Mouse (Mus musculus) cerebellum, adult 18-20 months (tissue): ENCODE results near the gene Ehbp1l1.

Source experiments
- DNase-seq, 2 experiments: peaks; one replicate each; pipeline ENCODE4 v3.0.0; 2021

Ehbp1l1 gene

DNA sequence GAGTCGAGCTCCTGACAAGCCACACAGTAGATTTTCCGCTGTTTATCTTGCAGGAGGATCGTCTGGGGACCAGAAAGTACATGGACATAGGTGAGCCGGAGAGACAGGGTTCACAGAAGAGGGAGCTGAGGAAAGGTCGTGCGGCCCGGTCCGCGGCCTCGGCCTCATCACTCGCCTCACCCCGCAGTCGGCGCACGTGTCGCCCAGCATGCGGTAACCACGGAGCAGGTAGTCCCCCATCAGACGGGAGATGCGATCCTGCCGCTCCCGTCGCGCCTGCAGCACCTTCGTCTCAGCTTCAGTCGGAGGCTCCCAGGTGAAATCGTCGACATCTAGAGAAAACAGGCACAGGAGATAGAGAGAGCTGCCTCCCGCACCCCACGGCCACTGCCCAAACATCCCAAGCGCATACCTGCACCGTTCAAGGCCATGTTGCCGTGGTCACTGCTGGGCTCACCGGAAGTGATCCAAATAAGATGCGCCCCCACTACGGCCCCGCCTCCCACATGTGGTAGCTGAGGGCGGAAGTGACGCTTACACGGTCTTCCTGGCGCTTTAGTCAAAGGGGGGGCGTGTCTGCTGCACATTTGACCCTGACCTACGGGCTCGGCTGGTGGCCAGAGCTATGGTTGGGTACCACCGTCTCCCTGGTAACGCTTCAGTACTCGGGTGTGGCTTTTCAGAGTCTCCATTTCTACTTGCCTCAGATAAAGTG lies 5.3 kb upstream of the Ehbp1l1 start:
- DNase-seq: peak; percentile 93 to 95

DNA sequence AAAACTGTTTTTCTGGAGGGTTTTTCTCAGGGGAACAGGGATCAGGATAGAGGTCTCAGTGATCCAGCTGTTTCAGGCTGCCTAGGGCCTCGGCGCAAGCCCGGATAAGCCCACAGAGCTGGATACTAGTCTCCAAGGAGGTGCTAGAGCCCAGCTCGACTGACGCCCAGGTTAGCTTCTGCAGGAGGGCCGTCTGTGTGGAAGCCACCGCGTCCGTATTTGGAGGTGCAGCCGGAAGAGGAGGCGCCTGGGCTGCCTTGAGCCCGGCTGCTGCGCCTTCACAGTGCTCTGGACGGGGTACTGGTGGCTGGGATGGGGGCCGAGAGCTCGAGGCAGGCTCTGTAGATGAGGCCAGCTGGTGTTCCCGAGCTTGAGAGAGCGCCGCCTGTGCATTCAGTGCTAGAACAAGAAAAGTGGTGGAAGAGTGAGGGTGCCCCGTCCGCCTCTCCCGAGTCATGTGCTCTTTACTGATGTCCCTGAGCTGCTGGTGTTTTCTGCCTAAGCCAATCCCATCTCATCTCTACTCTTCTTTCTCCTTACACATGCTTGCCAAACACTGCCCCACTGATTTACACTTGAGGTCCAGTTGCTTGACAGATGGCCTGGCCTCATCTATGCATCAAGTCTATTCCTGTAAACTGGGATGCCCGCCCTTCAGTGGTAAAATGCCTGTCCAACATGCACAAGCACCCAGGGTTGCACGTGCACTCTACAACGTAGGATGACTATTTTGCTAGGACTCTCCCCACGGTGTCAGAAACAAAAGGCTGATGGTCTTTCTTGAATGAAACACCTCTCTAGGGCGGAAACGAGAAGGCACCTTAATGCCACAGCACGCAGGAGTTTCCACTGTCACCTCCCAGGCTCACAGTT lies 4.4 kb upstream of the Ehbp1l1 start:
- peak; percentile 62 to 69 for DNase-seq

GRCm38 (mm10) chr19:5729444-5729815 lies 3.3 kb upstream of the Ehbp1l1 start, which contains the start of gene Fam89b:
Fam89b (minus strand) TSS chr19:5729653.
- DNase-seq: peak; percentile 85 to 90

- peak; percentile 53 to 68 for DNase-seq
Observed at GRCm38 (mm10) chr19:5728631-5729443, 2.7 kb upstream of the Ehbp1l1 start.

DNA sequence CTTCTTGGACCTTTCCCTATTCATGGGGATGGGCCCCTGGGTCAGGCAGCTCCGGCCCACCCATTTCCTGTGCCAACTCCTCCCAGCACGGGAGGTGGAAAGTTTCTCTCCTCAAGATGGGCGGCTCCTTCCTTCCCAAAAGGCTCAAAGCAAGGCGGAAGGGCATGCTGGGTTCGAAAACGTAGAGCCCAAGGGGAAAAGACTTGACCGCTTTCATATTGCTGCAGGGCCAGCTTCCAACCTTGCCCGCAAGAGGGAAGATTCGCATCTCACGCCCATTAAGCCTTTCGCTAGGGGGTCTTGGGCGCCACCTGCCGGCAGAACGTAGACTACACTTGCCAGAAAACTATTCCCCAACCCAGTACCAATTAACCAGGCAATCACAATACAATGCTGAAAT lies 1.6 kb upstream of the Ehbp1l1 start:
- peak; percentile 86 to 89 for DNase-seq

- DNase-seq: no peak
Observed at GRCm38 (mm10) chr19:5726961-5727578, 953 bp upstream of the Ehbp1l1 start.

- DNase-seq: no peak
Observed at GRCm38 (mm10) chr19:5725029-5725707, 949 bp downstream of the Ehbp1l1 start.

DNA sequence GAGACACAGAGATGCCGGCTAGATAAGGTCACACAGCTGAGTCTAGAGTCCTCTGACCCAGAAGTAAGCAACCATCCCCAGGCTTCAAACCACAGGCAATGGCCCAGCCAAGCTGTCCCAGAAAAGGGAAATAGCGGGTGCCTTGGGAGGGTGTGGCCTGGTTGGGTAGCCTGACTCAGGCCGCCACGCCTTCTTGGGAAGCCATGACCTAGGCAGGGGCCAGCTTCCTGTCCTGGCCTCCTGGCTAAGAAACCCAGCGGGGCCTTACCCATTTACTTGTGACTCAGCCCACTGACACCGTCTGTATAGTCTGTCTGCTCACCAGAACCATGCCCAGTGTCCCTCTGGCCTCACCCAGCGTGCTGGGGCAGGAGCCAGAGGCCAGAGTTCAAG lies 1.6 kb downstream of the Ehbp1l1 start:
- DNase-seq: no peak

DNA sequence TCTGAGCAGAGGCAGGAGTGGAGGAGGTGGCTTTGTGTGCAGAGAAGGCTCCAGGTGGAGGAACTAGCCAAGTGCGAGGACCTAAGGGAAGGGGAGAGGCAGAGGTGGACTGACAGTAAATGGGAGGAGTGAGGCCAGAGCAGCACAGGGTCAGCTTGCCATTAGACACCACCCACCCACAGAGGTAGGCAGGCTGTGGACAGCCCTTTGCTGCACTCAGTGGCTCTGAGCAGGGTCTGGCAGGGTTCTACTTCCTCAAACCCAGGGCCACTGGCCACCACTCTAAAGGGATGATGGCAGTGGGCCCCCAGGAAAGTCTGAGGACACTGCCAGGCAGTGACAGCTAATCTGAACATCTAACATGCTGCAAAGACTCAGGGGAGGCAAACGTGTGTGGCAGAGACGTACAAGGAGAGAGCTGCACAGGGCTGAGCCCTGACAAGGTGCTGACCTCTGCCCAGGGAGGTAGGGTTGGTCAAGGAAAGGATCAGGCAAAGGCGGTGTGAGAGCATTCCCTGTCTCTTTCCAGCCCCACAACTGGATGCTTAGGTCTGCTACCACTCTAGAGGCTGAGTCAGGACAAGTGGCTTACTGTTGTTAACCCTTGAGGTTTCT lies 2.1 kb downstream of the Ehbp1l1 start:
- DNase-seq: no peak

DNA sequence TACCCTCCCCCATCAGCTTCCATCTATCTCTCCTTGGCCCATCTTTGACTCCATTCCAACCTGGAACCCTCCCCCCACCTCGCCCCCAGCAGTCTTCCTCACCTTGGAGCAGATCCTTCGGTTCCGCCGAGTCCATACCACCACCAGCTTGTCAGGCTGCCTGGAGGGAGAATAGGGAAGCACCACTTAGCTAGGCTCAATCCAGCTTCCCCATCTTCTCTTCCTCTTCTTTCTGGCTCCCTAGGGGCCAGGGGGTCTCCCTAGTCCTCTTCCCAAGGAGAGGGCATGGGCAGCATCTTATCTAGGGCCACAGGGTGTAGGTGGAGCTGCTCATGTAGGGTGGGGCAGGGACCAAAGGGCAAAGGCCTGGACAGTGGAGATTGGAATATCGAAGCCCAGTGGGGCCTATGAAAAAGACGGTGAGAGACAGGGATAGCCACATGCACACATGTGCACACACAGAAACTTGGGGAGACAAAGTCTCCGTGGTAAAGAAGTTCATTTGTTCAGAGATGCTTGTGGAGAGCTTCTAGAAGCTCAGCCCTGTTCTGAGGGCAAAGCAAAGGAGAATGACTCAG lies 3.2 kb downstream of the Ehbp1l1 start:
- DNase-seq: no peak

DNA sequence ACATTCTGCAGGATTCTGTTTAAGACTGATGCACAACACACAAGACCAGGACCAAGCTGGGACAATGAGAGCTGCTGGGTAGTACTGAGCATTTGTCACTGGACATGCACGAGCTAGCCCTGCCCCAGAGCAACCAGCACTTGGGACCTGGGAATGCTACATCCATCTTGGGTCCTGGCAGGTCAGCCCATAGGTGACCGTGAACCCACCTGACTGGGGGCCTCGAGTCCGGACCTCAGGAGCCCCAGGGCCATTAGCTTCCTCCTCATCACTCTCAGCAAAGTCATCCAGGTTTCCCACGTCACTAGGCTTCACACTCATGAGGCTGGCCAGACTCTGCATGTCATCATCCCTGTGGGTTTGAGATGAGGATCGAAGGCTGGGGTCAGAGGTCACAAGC lies 4.9 kb downstream of the Ehbp1l1 start:
- no peak for DNase-seq

- peak in 1 of 2 experiments; percentile 23 for DNase-seq
Observed at GRCm38 (mm10) chr19:5716955-5717354, 9.2 kb downstream of the Ehbp1l1 start.

DNA sequence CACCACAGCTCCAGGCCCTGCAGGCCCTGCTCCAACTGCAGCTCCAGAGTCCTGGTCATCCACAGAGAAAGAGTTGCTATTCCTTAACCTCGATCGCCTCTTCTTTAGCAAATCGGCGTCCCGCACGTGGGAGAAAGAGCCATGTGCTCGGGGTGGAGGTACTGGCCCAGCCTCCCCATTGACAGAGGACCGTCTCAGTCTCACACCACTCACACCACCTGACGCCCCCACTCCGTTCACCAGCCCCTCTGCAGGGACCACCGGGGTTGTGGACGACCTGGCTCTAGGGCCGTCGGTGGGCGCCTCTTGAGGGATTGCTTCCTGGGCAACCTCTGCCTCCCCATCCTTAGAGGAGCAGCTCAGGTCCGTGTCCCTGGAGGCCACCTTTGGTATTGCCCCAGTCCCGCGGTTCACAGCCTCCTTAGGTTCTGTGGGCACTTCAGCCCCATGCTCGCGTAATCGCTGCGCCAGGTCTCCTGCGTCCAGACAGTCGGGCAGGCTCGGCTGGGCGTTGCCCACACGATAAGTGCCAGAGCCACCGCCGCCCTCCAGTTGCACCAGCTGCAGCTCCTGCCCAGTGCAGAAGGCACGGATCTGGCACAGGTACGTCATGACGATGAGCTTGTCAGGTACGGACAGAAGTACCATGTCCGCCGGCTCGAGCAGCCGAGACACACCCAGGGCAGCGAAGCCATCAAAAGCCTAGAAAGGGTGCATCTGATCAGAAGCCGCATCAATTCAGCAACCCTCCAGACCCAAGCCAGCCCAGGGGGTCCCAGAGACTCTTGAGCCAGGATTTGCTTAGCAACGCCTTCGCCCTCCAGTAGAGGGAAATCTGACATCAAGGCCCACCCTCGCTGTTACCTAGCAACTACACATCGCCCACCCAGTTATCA lies 10.1 kb downstream of the Ehbp1l1 start:
- DNase-seq: peak; percentile 56

GRCm38 (mm10) chr19:5713730-5714129 lies 12.4 kb downstream of the Ehbp1l1 start:
- DNase-seq: no peak

DNA sequence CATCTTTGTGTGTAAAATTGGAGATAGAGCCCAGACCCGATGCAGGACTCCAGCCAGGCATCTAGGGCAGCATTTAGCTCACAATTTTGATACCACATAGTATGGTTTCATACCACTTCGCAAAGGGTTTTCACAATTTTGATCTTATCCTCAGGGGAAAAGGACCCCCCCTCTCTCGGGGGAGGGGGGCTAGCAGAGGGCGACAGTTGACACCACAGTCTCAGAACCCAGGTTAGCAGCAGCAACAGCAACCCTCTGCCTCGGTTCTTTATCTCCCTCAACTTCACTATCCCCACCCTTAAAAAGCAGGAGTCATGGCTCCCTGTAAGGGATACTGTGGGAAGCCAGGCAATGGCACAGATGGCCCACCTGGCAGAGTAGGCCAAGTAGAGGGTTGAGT lies 12.9 kb downstream of the Ehbp1l1 start:
- DNase-seq: no peak

DNA sequence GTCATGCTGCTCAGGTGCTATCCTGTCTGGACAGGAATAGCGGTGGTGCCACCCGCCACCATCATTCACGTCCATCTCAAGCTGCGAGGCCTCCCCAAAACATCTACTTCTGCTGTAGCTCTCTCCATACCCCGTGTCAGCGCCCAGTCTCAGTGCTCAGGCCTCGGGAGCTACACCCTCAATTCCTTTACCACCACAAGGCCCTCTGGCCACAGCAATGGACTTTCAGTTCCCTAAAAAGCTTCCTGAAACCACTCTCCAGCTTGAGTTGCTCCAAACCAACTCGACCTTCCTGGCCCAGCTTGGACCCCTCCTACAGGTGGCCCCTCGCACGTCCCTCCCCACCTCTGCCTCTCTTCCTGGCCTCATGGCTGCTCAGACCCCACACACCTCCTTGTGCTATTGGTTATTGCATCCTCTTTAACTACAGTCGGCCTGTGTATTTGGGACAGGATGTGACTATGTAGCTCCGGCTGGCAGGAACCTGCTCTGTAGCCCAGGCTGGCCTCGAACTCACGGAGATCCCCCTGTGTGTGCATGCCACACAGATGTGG lies 14.1 kb downstream of the Ehbp1l1 start:
- DNase-seq: no peak

GRCm38 (mm10) chr19:5711218-5711617 lies 14.9 kb downstream of the Ehbp1l1 start:
- peak; percentile 83 to 85 for DNase-seq

DNA sequence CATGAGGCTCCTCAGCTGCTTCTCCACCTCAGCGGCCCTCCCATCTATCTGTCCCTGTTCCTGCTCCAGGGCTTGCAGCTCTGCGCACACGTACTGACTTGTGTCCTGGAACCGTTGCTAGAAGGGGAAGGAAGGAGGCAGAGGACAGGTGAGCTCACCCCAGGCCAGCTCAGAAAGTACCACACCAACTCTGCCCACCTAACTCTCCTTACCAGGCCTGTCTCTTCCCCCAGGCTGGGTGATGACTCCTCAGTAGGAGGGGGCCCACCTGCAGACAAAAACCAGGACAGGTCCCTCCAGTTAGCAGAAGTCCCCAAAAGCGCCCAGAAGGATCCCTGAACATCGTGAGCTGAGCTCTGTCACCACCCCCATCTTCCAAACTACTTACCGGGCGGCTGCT lies 15.5 kb downstream of the Ehbp1l1 start:
- DNase-seq: no peak

GRCm38 (mm10) chr19:5710068-5710467 lies 16.0 kb downstream of the Ehbp1l1 start:
- DNase-seq: no peak
